Mouse (Mus musculus) erythroblast, embryonic 14.5 days (primary cell): ENCODE measurements around the gene C130074G19Rik.

Source experiments
- GATA1 ChIP-seq: IDR thresholded peaks from 2 replicates; pipeline ENCODE4 v1.6.1; 2012; ENCODE audit warnings: low read length, inconsistent platforms, mixed read lengths
- TAL1 ChIP-seq: IDR thresholded peaks from 3 replicates; pipeline ENCODE4 v1.6.1; 2012; ENCODE audit warnings: low read length, inconsistent platforms, mixed read lengths

GRCm38 (mm10) chr1:184902886-184903285 lies 19.9 kb upstream of the C130074G19Rik start:
- TF ChIP-seq GATA1 (no peak), TAL1 (no peak)
